Mouse (Mus musculus) liver, embryonic 15.5 days (tissue): ENCODE measurements around the gene Faiml. TPM values are rescaled to one million over a fixed set of nuclear protein-coding genes. Genes with fewer than 3 reads are reported as not detected.

Experiments used
- ATAC-seq: fragments of 200-750 bp; cut with Nextera tagmentation; 2 replicates; pipeline ENCODE4 v1.8.0; 2017; ENCODE audit warnings: moderate number of reproducible peaks, mild to moderate bottlenecking, moderate library complexity; ENCODE audit not compliant: insufficient read depth
- H3K27ac ChIP-seq: fragments of 300-500 bp; sonication (generic); replicated peaks from 2 replicates; pipeline ENCODE4 v1.5.1; 2015; ENCODE audit warnings: mild to moderate bottlenecking, inconsistent platforms
- H3K27me3 ChIP-seq: fragments of 300-500 bp; sonication (generic); 2 replicates; pipeline ENCODE4 v1.6.1; 2015; ENCODE audit warnings: mild to moderate bottlenecking, inconsistent platforms
- H3K36me3 ChIP-seq: fragments of 300-500 bp; sonication (generic); replicated peaks from 2 replicates; pipeline ENCODE4 v1.6.1; 2015; ENCODE audit warnings: moderate library complexity, mild to moderate bottlenecking, inconsistent platforms
- H3K4me1 ChIP-seq: fragments of 300-500 bp; sonication (generic); replicated peaks from 2 replicates; pipeline ENCODE4 v1.6.1; 2015; ENCODE audit warnings: inconsistent platforms
- H3K4me2 ChIP-seq: fragments of 300-500 bp; sonication (generic); 2 replicates; pipeline ENCODE4 v1.6.1; 2015; ENCODE audit warnings: moderate library complexity, mild to moderate bottlenecking, inconsistent platforms
- H3K4me3 ChIP-seq: fragments of 300-500 bp; sonication (generic); replicated peaks from 2 replicates; pipeline ENCODE4 v1.5.1; 2015; ENCODE audit warnings: mild to moderate bottlenecking, inconsistent platforms
- H3K9ac ChIP-seq: fragments of 300-500 bp; sonication (generic); 2 replicates; pipeline ENCODE4 v1.6.1; 2015; ENCODE audit warnings: moderate library complexity, mild to moderate bottlenecking, inconsistent platforms
- H3K9me3 ChIP-seq: fragments of 300-500 bp; sonication (generic); replicated peaks from 2 replicates; pipeline ENCODE4 v1.6.1; 2016; ENCODE audit warnings: inconsistent platforms
- WGBS: fragments of 180-500 bp; shearing (Covaris S2); methylation state at CpG from one replicate; pipeline ENCODE4 v1.1.7; 2015; ENCODE audit warnings: mixed read lengths; ENCODE audit not compliant: insufficient replicate concordance; 5-methylcytosine and 5-hydroxymethylcytosine counted together
- polyA plus RNA-seq: library from polyadenylated mRNA; unstranded; fragments of >200 nt; fragmentation: Nextera tagmentation; extraction: Ambion mirVana; gene quantifications from 2 replicates; pipeline ENCODE4 v1.2.1, GENCODE M21; 2015

Gene Faiml
- polyA plus RNA-seq, 1 experiment from 2014 or later: not detected

GRCm38 (mm10) chr9:99240571-99240970 is 3.5 kb upstream of the Faiml start:
- Histone ChIP-seq H3K9ac (no peak overlapping the region), H3K27ac (no peak overlapping the region), H3K27me3 (no peaks in the 10 kb centered on the region), H3K4me1 (peaks cover 31% of the 10 kb centered on the region), H3K4me3 (no peak overlapping the region), H3K4me2 (no peak overlapping the region), H3K9me3 (no peaks in the 10 kb centered on the region), H3K36me3 (no peaks in the 10 kb centered on the region)
- 22% methylated on average over 5 of the region's 5 CpGs for WGBS
- no peak for ATAC-seq

GRCm38 (mm10) chr9:99239256-99239655 is 2.2 kb upstream of the Faiml start:
- 30% methylated on average over 1 of the region's 1 CpGs for WGBS
- Histone ChIP-seq H3K9me3 (no peaks in the 10 kb centered on the region), H3K4me1 (peaks cover 18% of the 10 kb centered on the region), H3K4me3 (no peak overlapping the region), H3K27ac (no peak overlapping the region), H3K9ac (no peak overlapping the region), H3K27me3 (no peaks in the 10 kb centered on the region), H3K36me3 (no peaks in the 10 kb centered on the region), H3K4me2 (no peak overlapping the region)
- ATAC-seq: no peak

GRCm38 (mm10) chr9:99238276-99238675 is 1.2 kb upstream of the Faiml start:
- H3K9ac ChIP-seq: no peak overlapping the region
- no peak overlapping the region for H3K27ac ChIP-seq
- peaks cover 14% of the 10 kb centered on the region for H3K4me1 ChIP-seq
- no peaks in the 10 kb centered on the region for H3K9me3 ChIP-seq
- no peak for ATAC-seq
- H3K36me3 ChIP-seq: no peaks in the 10 kb centered on the region
- 80% methylated on average over 10 of the region's 10 CpGs for WGBS
- H3K27me3 ChIP-seq: no peaks in the 10 kb centered on the region
- H3K4me2 ChIP-seq: no peak overlapping the region
- H3K4me3 ChIP-seq: no peak overlapping the region

- Histone ChIP-seq H3K27me3 (no peaks in the 10 kb centered on the region), H3K9me3 (no peaks in the 10 kb centered on the region), H3K27ac (no peak overlapping the region), H3K4me1 (no peaks in the 10 kb centered on the region), H3K4me2 (no peak overlapping the region), H3K9ac (no peak overlapping the region), H3K4me3 (no peak overlapping the region), H3K36me3 (no peaks in the 10 kb centered on the region)
- 67% methylated on average over 14 of the region's 14 CpGs for WGBS
- ATAC-seq: no peak
Measured at GRCm38 (mm10) chr9:99229450-99229849, 7.6 kb downstream of the Faiml start.

- no peaks in the 10 kb centered on the region for H3K4me1 ChIP-seq
- 38% methylated on average over 3 of the region's 3 CpGs for WGBS
- H3K9me3 ChIP-seq: no peaks in the 10 kb centered on the region
- no peak overlapping the region for H3K9ac ChIP-seq
- no peaks in the 10 kb centered on the region for H3K36me3 ChIP-seq
- H3K27me3 ChIP-seq: no peaks in the 10 kb centered on the region
- no peak overlapping the region for H3K4me3 ChIP-seq
- no peak overlapping the region for H3K27ac ChIP-seq
- no peak for ATAC-seq
- no peak overlapping the region for H3K4me2 ChIP-seq
Measured at GRCm38 (mm10) chr9:99224583-99224982, 12.5 kb downstream of the Faiml start.

GRCm38 (mm10) chr9:99221636-99222035 is 15.4 kb downstream of the Faiml start:
- WGBS: 22% methylated on average over 4 of the region's 4 CpGs
- H3K4me2 ChIP-seq: no peak overlapping the region

GRCm38 (mm10) chr9:99217999-99218719 is 18.9 kb downstream of the Faiml start:
- Histone ChIP-seq H3K4me3 (no peak overlapping the region), H3K4me1 (no peaks in the 10 kb centered on the region), H3K27ac (no peak overlapping the region), H3K4me2 (no peak overlapping the region), H3K9me3 (no peaks in the 10 kb centered on the region), H3K9ac (no peak overlapping the region), H3K36me3 (no peaks in the 10 kb centered on the region), H3K27me3 (no peaks in the 10 kb centered on the region)
- no peak for ATAC-seq
- WGBS: 12% methylated on average over 6 of the region's 6 CpGs

More at GRCm38 (mm10) chr9:99221636-99222035, 15.4 kb downstream of the Faiml start:
- no peak overlapping the region for H3K27ac ChIP-seq
- no peaks in the 10 kb centered on the region for H3K4me1 ChIP-seq
- H3K9ac ChIP-seq: no peak overlapping the region
- no peaks in the 10 kb centered on the region for H3K36me3 ChIP-seq
- H3K4me3 ChIP-seq: no peak overlapping the region
- no peaks in the 10 kb centered on the region for H3K9me3 ChIP-seq
- ATAC-seq: no peak
- no peaks in the 10 kb centered on the region for H3K27me3 ChIP-seq

GRCm38 (mm10) chr9:99216182-99216581 is 20.9 kb downstream of the Faiml start:
- 5% methylated on average over 2 of the region's 2 CpGs for WGBS
- Histone ChIP-seq H3K27ac (no peak overlapping the region), H3K9me3 (no peaks in the 10 kb centered on the region), H3K4me3 (no peak overlapping the region), H3K27me3 (no peaks in the 10 kb centered on the region), H3K9ac (no peak overlapping the region), H3K4me1 (no peaks in the 10 kb centered on the region), H3K36me3 (no peaks in the 10 kb centered on the region), H3K4me2 (no peak overlapping the region)
- no peak for ATAC-seq

GRCm38 (mm10) chr9:99212643-99213042 is 24.4 kb downstream of the Faiml start:
- no peak overlapping the region for H3K27ac ChIP-seq
- H3K36me3 ChIP-seq: no peaks in the 10 kb centered on the region
- ATAC-seq: no peak
- no peaks in the 10 kb centered on the region for H3K27me3 ChIP-seq
- no peak overlapping the region for H3K9ac ChIP-seq
- 23% methylated on average over 2 of the region's 2 CpGs for WGBS
- no peak overlapping the region for H3K4me2 ChIP-seq
- no peak overlapping the region for H3K4me3 ChIP-seq
- no peaks in the 10 kb centered on the region for H3K4me1 ChIP-seq
- no peaks in the 10 kb centered on the region for H3K9me3 ChIP-seq

GRCm38 (mm10) chr9:99183043-99183670 is 53.9 kb downstream of the Faiml start:
- peak overlapping the region; percentile 61 for H3K27ac ChIP-seq
- H3K4me3 ChIP-seq: peak overlapping the region; percentile 21
- H3K36me3 ChIP-seq: no peaks in the 10 kb centered on the region
- peaks cover 16% of the 10 kb centered on the region for H3K4me1 ChIP-seq
- no peak for ATAC-seq
- no peaks in the 10 kb centered on the region for H3K27me3 ChIP-seq
- H3K9me3 ChIP-seq: no peaks in the 10 kb centered on the region
- WGBS: 18% methylated on average over 8 of the region's 8 CpGs
- no peak overlapping the region for H3K9ac ChIP-seq
- H3K4me2 ChIP-seq: peak overlapping the region; percentile 58

- H3K27me3 ChIP-seq: no peaks in the 10 kb centered on the region
- no peak overlapping the region; the same call in 1 of the 2 replicates for H3K27ac ChIP-seq
- 21% methylated on average over 7 of the region's 7 CpGs for WGBS
- H3K36me3 ChIP-seq: no peaks in the 10 kb centered on the region
- peaks cover 16% of the 10 kb centered on the region for H3K4me1 ChIP-seq
- no peak overlapping the region for H3K4me2 ChIP-seq
- H3K4me3 ChIP-seq: no peak overlapping the region
- H3K9ac ChIP-seq: no peak overlapping the region
- ATAC-seq: peak; percentile 73
- H3K9me3 ChIP-seq: no peaks in the 10 kb centered on the region
Measured at GRCm38 (mm10) chr9:99182121-99182520, 54.9 kb downstream of the Faiml start.
